ENCODE assay signal across 15 mouse cellular contexts in the genomic region with DNA sequence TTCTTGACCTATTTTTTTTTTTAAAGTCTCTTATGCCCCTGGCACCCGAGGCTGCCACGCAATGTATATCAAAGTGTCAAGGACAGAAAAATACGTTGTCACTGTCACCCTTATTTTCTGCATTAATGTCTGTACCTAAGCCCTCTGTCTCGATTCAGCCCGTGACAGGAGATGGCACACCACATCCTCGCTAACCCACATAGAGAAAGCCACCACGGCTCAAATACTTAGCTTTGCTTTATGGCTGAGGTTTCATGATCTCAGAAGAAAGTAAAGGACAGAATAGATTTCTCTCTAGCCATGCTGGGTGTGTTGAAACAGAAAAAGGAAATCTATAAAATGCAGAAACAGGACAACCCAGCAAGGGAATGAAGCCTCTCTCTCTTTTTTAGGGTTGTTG.
"Had no signal": no experiment of that assay in that cellular context is flagged by ENCODE, and none has a peak within 500 bp of the region (broad histone marks: within the 10 kb centered on the region; RNA-seq: fewer than 3 reads in every experiment).

No protein-coding gene starts in this region.

- H3K9me3 ChIP-seq: kidney, embryonic 15.5 days; limb, embryonic 10.5 days; liver, embryonic 15.5 days; midbrain, embryonic 10.5 days; neural tube, embryonic 15.5 days had no signal

- DNase-seq: kidney, adult 2 months; kidney, postnatal 14 days; lung, adult 2 months; right cerebral cortex, adult 18-20 months; right cerebral cortex, postnatal 25 days had no signal

- H3K27me3 ChIP-seq: kidney, embryonic 15.5 days; liver, embryonic 15.5 days; neural tube, embryonic 15.5 days had no signal

- H3K4me3 ChIP-seq: kidney, embryonic 15.5 days; left cerebral cortex, adult 2 months; limb, embryonic 10.5 days; liver, embryonic 15.5 days; midbrain, embryonic 10.5 days; neural tube, embryonic 15.5 days had no signal

- H3K27ac ChIP-seq: kidney, embryonic 15.5 days; left cerebral cortex, adult 2 months; limb, embryonic 10.5 days; liver, embryonic 15.5 days; midbrain, embryonic 10.5 days; neural tube, embryonic 15.5 days; stomach, postnatal 0 days had no signal

- H3K9ac ChIP-seq: kidney, embryonic 15.5 days; liver, embryonic 15.5 days; neural tube, embryonic 15.5 days had no signal

- H3K36me3 ChIP-seq: kidney, embryonic 15.5 days; limb, embryonic 10.5 days; liver, embryonic 15.5 days; midbrain, embryonic 10.5 days; neural tube, embryonic 15.5 days had no signal

- H3K4me2 ChIP-seq: kidney, embryonic 15.5 days; liver, embryonic 11.5 days; liver, embryonic 15.5 days; neural tube, embryonic 15.5 days had no signal

- H3K4me1 ChIP-seq: kidney, embryonic 15.5 days; liver, embryonic 15.5 days had no signal

- ATAC-seq: lung, postnatal 0 days; midbrain, embryonic 16.5 days had no signal
